Mouse (Mus musculus): ENCODE measurements around the gene Klhdc2. TPM values are rescaled to one million over a fixed set of nuclear protein-coding genes. Genes with fewer than 3 reads are reported as not detected.
A peak's percentile ranks its signal among the peaks of the same experiment; 100 is the strongest.

The Klhdc2 gene
- polyA plus RNA-seq, 1 experiment from 2014 or later = 142 TPM

GRCm38 (mm10) chr12:69300391-69300790, 3.9 kb downstream of the Klhdc2 start:
- Histone ChIP-seq H3K4me3 (no peak overlapping the region), H3K27me3 (replicated peaks) (no peaks in the 10 kb centered on the region), H3K9me3 (replicated peaks) (no peaks in the 10 kb centered on the region), H3K9ac (no peak overlapping the region), H3K36me3 (peaks cover 47% of the 10 kb centered on the region), H3K4me1 (replicated peaks) (peaks cover 23% of the 10 kb centered on the region), H3K27ac (ENCODE audit: poor library complexity, severe bottlenecking) (no peak overlapping the region), H3K4me2 (no peak overlapping the region)
- WGBS = 78% methylated on average over 2 of the region's 2 CpGs
- ATAC-seq (ENCODE audit: insufficient number of reproducible peaks, low FRiP score) = no peak

- 94% methylated on average over 12 of the region's 12 CpGs for WGBS
- Histone ChIP-seq H3K9me3 (replicated peaks) (no peaks in the 10 kb centered on the region), H3K4me1 (replicated peaks) (peaks cover 23% of the 10 kb centered on the region), H3K9ac (no peak overlapping the region), H3K4me2 (no peak overlapping the region), H3K27me3 (replicated peaks) (no peaks in the 10 kb centered on the region), H3K27ac (ENCODE audit: poor library complexity, severe bottlenecking) (no peak overlapping the region), H3K4me3 (no peak overlapping the region), H3K36me3 (peaks cover 64% of the 10 kb centered on the region)
- no peak for ATAC-seq (ENCODE audit: insufficient number of reproducible peaks, low FRiP score)
Measured at GRCm38 (mm10) chr12:69302171-69302570, 5.7 kb downstream of the Klhdc2 start.

GRCm38 (mm10) chr12:69304051-69304450, 7.6 kb downstream of the Klhdc2 start:
- Histone ChIP-seq H3K4me2 (no peak overlapping the region), H3K4me1 (replicated peaks) (peaks cover 9% of the 10 kb centered on the region), H3K4me3 (no peak overlapping the region), H3K9ac (no peak overlapping the region), H3K9me3 (replicated peaks) (no peaks in the 10 kb centered on the region), H3K36me3 (peaks cover 81% of the 10 kb centered on the region), H3K27me3 (replicated peaks) (no peaks in the 10 kb centered on the region), H3K27ac (ENCODE audit: poor library complexity, severe bottlenecking) (no peak overlapping the region)
- ATAC-seq (ENCODE audit: insufficient number of reproducible peaks, low FRiP score) = no peak
- 76% methylated on average over 2 of the region's 2 CpGs for WGBS

GRCm38 (mm10) chr12:69306333-69306732, 9.9 kb downstream of the Klhdc2 start:
- 91% methylated on average over 7 of the region's 7 CpGs for WGBS

GRCm38 (mm10) chr12:69309659-69310058, 13.2 kb downstream of the Klhdc2 start:
- no peaks in the 10 kb centered on the region for H3K27me3 ChIP-seq (replicated peaks)
- H3K9me3 ChIP-seq (replicated peaks) = no peaks in the 10 kb centered on the region
- no peak overlapping the region for H3K27ac ChIP-seq (ENCODE audit: poor library complexity, severe bottlenecking)
- no peak for ATAC-seq (ENCODE audit: insufficient number of reproducible peaks, low FRiP score)
- H3K4me1 ChIP-seq (replicated peaks) = no peaks in the 10 kb centered on the region
- WGBS = 94% methylated on average over 4 of the region's 4 CpGs
- H3K9ac ChIP-seq = no peak overlapping the region
- H3K36me3 ChIP-seq = peaks cover 87% of the 10 kb centered on the region
- no peak overlapping the region for H3K4me3 ChIP-seq
- no peak overlapping the region for H3K4me2 ChIP-seq

More at GRCm38 (mm10) chr12:69306333-69306732, 9.9 kb downstream of the Klhdc2 start:
- Histone ChIP-seq H3K9ac (no peak overlapping the region), H3K27ac (ENCODE audit: poor library complexity, severe bottlenecking) (no peak overlapping the region), H3K27me3 (replicated peaks) (no peaks in the 10 kb centered on the region), H3K4me3 (no peak overlapping the region), H3K4me2 (no peak overlapping the region), H3K9me3 (replicated peaks) (no peaks in the 10 kb centered on the region), H3K4me1 (replicated peaks) (no peaks in the 10 kb centered on the region), H3K36me3 (peaks cover 93% of the 10 kb centered on the region)
- no peak for ATAC-seq (ENCODE audit: insufficient number of reproducible peaks, low FRiP score)

GRCm38 (mm10) chr12:69318431-69318830, 21.9 kb downstream of the Klhdc2 start:
- Histone ChIP-seq H3K4me1 (replicated peaks) (peaks cover 17% of the 10 kb centered on the region), H3K27me3 (replicated peaks) (no peaks in the 10 kb centered on the region), H3K9me3 (replicated peaks) (no peaks in the 10 kb centered on the region), H3K36me3 (peaks cover 67% of the 10 kb centered on the region), H3K4me3 (no peak overlapping the region), H3K4me2 (no peak overlapping the region), H3K27ac (ENCODE audit: poor library complexity, severe bottlenecking) (peak overlapping the region; percentile 76), H3K9ac (no peak overlapping the region)
- ATAC-seq (ENCODE audit: insufficient number of reproducible peaks, low FRiP score) = peak; percentile 68

- Histone ChIP-seq H3K4me3 (no peak overlapping the region), H3K4me1 (replicated peaks) (no peaks in the 10 kb centered on the region), H3K4me2 (no peak overlapping the region), H3K9me3 (replicated peaks) (no peaks in the 10 kb centered on the region), H3K9ac (no peak overlapping the region), H3K27ac (ENCODE audit: poor library complexity, severe bottlenecking) (no peak overlapping the region), H3K36me3 (peaks cover 65% of the 10 kb centered on the region), H3K27me3 (replicated peaks) (no peaks in the 10 kb centered on the region)
- ATAC-seq (ENCODE audit: insufficient number of reproducible peaks, low FRiP score) = no peak
- WGBS = 91% methylated on average over 3 of the region's 3 CpGs
Measured at GRCm38 (mm10) chr12:69331187-69331586, 34.7 kb downstream of the Klhdc2 start.

GRCm38 (mm10) chr12:69332147-69332546, 35.7 kb downstream of the Klhdc2 start:
- ATAC-seq (ENCODE audit: insufficient number of reproducible peaks, low FRiP score) = no peak
- Histone ChIP-seq H3K36me3 (peaks cover 68% of the 10 kb centered on the region), H3K4me2 (no peak overlapping the region), H3K4me1 (replicated peaks) (no peaks in the 10 kb centered on the region), H3K27me3 (replicated peaks) (no peaks in the 10 kb centered on the region), H3K9ac (no peak overlapping the region), H3K9me3 (replicated peaks) (no peaks in the 10 kb centered on the region), H3K27ac (ENCODE audit: poor library complexity, severe bottlenecking) (no peak overlapping the region), H3K4me3 (no peak overlapping the region)
- WGBS = 87% methylated on average over 1 of the region's 1 CpGs

GRCm38 (mm10) chr12:69333547-69333946, 37.1 kb downstream of the Klhdc2 start:
- H3K4me3 ChIP-seq = no peak overlapping the region
- no peak overlapping the region for H3K9ac ChIP-seq
- no peak overlapping the region for H3K4me2 ChIP-seq
- no peaks in the 10 kb centered on the region for H3K4me1 ChIP-seq (replicated peaks)
- H3K27me3 ChIP-seq (replicated peaks) = no peaks in the 10 kb centered on the region
- no peak overlapping the region for H3K27ac ChIP-seq (ENCODE audit: poor library complexity, severe bottlenecking)
- 84% methylated on average over 2 of the region's 2 CpGs for WGBS
- no peak for ATAC-seq (ENCODE audit: insufficient number of reproducible peaks, low FRiP score)
- peaks cover 66% of the 10 kb centered on the region for H3K36me3 ChIP-seq
- no peaks in the 10 kb centered on the region for H3K9me3 ChIP-seq (replicated peaks)

GRCm38 (mm10) chr12:69349928-69350327, 53.4 kb downstream of the Klhdc2 start:
- H3K4me1 ChIP-seq (replicated peaks) = no peaks in the 10 kb centered on the region
- H3K9ac ChIP-seq = no peak overlapping the region
- no peak for ATAC-seq (ENCODE audit: insufficient number of reproducible peaks, low FRiP score)
- H3K27me3 ChIP-seq (replicated peaks) = no peaks in the 10 kb centered on the region
- H3K4me2 ChIP-seq = no peak overlapping the region
- WGBS = 84% methylated on average over 2 of the region's 2 CpGs
- no peak overlapping the region for H3K4me3 ChIP-seq
- H3K9me3 ChIP-seq (replicated peaks) = no peaks in the 10 kb centered on the region
- no peak overlapping the region for H3K27ac ChIP-seq (ENCODE audit: poor library complexity, severe bottlenecking)
- peaks cover 75% of the 10 kb centered on the region for H3K36me3 ChIP-seq

GRCm38 (mm10) chr12:69351685-69352084, 55.2 kb downstream of the Klhdc2 start:
- Histone ChIP-seq H3K36me3 (peaks cover 68% of the 10 kb centered on the region), H3K27ac (ENCODE audit: poor library complexity, severe bottlenecking) (no peak overlapping the region), H3K27me3 (replicated peaks) (no peaks in the 10 kb centered on the region), H3K9ac (no peak overlapping the region), H3K9me3 (replicated peaks) (no peaks in the 10 kb centered on the region), H3K4me3 (no peak overlapping the region), H3K4me2 (no peak overlapping the region), H3K4me1 (replicated peaks) (peaks cover 6% of the 10 kb centered on the region; the same call in 1 of the 2 replicates)
- ATAC-seq (ENCODE audit: insufficient number of reproducible peaks, low FRiP score) = no peak
- 80% methylated on average over 1 of the region's 1 CpGs for WGBS

GRCm38 (mm10) chr12:69356546-69357299, 60.2 kb downstream of the Klhdc2 start, which contains the start of gene Nemf:
Nemf (minus strand) TSS chr12:69357165.
- peak; percentile 60; the same call in 1 of the 2 replicates for ATAC-seq (ENCODE audit: insufficient number of reproducible peaks, low FRiP score)
- WGBS = under 1% methylated on average over 42 of the region's 50 CpGs

More at GRCm38 (mm10) chr12:69356546-69357299, 60.2 kb downstream of the Klhdc2 start, which contains the start of gene Nemf:
- Histone ChIP-seq H3K9ac (peak within 1 kb of the TSS; percentile 93), H3K9me3 (replicated peaks) (no peaks in the 10 kb centered on the region), H3K4me1 (replicated peaks) (peaks cover 6% of the 10 kb centered on the region; the same call in 1 of the 2 replicates), H3K4me3 (peak within 1 kb of the TSS; percentile 87), H3K27me3 (replicated peaks) (no peaks in the 10 kb centered on the region), H3K27ac (ENCODE audit: poor library complexity, severe bottlenecking) (peak within 1 kb of the TSS; percentile 69), H3K4me2 (peak within 1 kb of the TSS; percentile 85), H3K36me3 (peaks cover 28% of the 10 kb centered on the region)
